Mouse (Mus musculus): ENCODE measurements around the gene Ankrd22.

GRCm38 (mm10) chr19:34210841-34211240 lies 45.0 kb upstream of the Ankrd22 start:
- TF ChIP-seq POLR2A (IDR thresholded peaks at IDR 0.05; ENCODE audit: borderline replicate concordance, extremely low read depth, low read depth, low read length): no peak
- TF ChIP-seq CTCF (IDR thresholded peaks at IDR 0.05; ENCODE audit: insufficient read depth, low read length): no peak

All from lung, adult 2 months (tissue).